Mouse (Mus musculus) liver, adult 2 months (tissue): ENCODE measurements around the gene Tmem119.
A peak's percentile ranks its signal among the peaks of the same experiment; 100 is the strongest.

Experiments
- CTCF ChIP-seq: fragments of 200-500 bp; IDR thresholded peaks from 2 replicates; pipeline ENCODE4 v1.5.1; 2011; ENCODE audit warnings: low read depth, low read length, control low read depth
- POLR2A ChIP-seq: fragments of 200-500 bp; IDR thresholded peaks from 2 replicates; pipeline ENCODE4 v1.6.1; 2011; ENCODE audit warnings: low read length, control low read depth; ENCODE audit not compliant: insufficient read depth; ENCODE audit errors: extremely low read depth

GRCm38 (mm10) chr5:113773664-113774063, 26.7 kb downstream of the Tmem119 start:
- TF ChIP-seq CTCF: peak; percentile 97
- no peak for TF ChIP-seq POLR2A
